Mouse (Mus musculus): ENCODE data around the gene Eefsec. TPM values are rescaled to one million over a fixed set of nuclear protein-coding genes. Genes with fewer than 3 reads are reported as not detected.

The Eefsec gene
- polyA plus RNA-seq (2021; fragmentation: Nextera tagmentation): 29.8 and 31.0 TPM in 2 replicates
- long read RNA-seq, experiment 1, transcript Eefsec-201 (7 exons, 2,679 nt): major isoform, 91 of 122 reads
- long read RNA-seq, experiment 1, partial matches to known transcripts: 3 of 122 reads
- long read RNA-seq, experiment 1, other reads (novel, unspliced or antisense): 28 of 122 reads
- long read RNA-seq, experiment 2, transcript Eefsec-201 (7 exons, 2,679 nt): major isoform, 14 of 23 reads
- long read RNA-seq, experiment 2, partial matches to known transcripts: 4 of 23 reads
- long read RNA-seq, experiment 2, other reads (novel, unspliced or antisense): 5 of 23 reads

DNA sequence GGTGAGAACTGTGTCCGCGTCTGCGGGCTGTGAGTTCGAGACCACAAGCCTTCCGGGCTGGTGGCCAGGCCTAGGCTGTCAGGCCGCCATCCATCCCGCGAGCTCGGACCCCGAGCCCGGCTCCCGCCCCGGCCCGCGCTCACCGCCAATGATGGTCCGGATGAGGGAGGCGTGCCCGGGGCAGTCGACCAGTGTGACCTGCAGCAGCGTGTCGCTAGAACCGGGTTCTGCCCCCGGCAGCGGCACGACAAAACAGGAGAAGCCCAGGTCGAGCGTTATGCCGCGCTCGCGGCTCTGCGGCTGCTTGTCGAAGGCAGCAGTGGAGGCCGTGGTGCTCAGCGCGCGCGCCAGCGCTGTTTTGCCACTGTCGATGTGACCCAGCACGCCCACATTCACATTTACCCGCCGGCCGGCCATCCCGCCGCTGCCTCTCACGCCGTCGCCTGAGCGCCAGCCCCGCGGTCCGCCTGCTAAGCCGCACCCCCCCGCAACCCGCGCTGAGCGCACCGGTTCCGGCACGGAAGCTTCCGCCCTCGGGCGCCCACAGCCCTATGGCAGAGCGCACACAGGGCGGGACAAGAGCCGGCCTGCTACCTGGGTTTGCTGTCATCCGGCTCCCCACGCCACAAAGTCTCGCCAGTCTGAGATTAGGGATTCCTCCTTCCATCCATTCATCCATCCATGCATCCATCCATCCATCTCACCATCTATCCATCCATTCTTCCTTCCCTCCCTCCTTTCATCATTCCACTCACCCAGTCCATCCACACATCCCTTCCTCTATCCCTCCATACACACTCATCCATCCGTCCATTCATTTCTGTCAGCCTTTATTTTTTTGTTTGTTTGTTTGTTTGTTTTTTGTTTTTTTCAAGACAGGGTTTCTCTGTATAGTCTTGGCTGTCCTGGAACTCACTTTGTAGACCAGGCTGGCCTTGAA is at the start of gene Eefsec:
Gene Eefsec, minus strand, starts transcription at position 477 of the 940 bp plus-strand sequence.

GRCm38 (mm10) chr6:88465181-88465920 is 19.0 kb upstream of the Eefsec start, which contains the start of gene Ruvbl1:
TSS of gene Ruvbl1 (plus strand) at chr6:88465409.

GRCm38 (mm10) chr6:88221968-88222367 is 224.4 kb downstream of the Eefsec start, which contains the start of gene Dnajb8:
TSS of gene Dnajb8 (plus strand) at chr6:88222268.

Other genes with a start within 250 kb of the Eefsec start
- not detected in 2 replicates for gene Dnajb8, start 224.3 kb downstream of the Eefsec start, polyA plus RNA-seq (2021; fragmentation: Nextera tagmentation)
- gene Ruvbl1, start 18.9 kb upstream of the Eefsec start, polyA plus RNA-seq (2021; fragmentation: Nextera tagmentation): 63.5 and 80.4 TPM in 2 replicates
- 48.1 and 62.8 TPM in 2 replicates for gene Sec61a1, start 72.4 kb upstream of the Eefsec start, polyA plus RNA-seq (2021; fragmentation: Nextera tagmentation)
- 0.50 and 0.72 TPM in 2 replicates for gene Kbtbd12, start 191.4 kb upstream of the Eefsec start, polyA plus RNA-seq (2021; fragmentation: Nextera tagmentation)

All from left cerebral cortex, adult 6 months (tissue).